Mouse (Mus musculus) fat pad, adult 2 months (tissue): ENCODE results near the gene Zfhx3.

Experiments used
- DNase-seq: peaks from one replicate; pipeline ENCODE4 v3.0.0-alpha.2; 2011; ENCODE audit warnings: low read depth, low spot score; ENCODE audit errors: extremely low read depth

The Zfhx3 gene

DNA sequence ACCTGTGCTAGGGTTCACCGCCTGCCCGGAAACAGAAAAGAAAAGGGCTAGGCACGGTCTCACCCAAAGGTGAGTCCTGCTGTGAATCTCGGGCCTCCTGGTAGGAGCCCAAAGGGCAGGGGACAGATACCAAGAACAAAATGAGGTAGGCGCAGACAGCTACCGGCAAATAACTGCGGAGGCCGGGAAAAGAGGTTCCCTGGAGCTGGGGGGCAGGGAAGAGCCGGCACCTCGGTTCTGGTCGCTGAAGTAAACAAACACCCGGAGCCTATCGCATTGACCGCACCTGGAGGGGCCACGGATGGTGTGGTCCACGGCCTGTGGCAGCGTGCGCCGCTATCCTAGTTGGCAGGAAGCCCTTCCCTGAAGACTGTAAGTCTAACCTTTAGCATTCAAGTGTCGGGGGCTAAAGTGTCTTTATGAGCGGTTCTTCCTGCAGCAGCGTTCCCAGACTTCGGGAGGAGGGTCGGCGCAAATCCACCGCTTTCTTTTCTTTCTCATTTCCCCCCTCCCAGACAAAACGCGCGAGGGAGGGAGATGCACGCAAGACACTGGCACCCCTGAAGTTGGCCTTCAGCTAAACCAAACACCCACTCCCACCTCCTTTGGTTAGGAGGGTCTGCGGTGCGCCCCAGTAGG, 752.9 kb downstream of the Zfhx3 start:
- DNase-seq = no peak

DNA sequence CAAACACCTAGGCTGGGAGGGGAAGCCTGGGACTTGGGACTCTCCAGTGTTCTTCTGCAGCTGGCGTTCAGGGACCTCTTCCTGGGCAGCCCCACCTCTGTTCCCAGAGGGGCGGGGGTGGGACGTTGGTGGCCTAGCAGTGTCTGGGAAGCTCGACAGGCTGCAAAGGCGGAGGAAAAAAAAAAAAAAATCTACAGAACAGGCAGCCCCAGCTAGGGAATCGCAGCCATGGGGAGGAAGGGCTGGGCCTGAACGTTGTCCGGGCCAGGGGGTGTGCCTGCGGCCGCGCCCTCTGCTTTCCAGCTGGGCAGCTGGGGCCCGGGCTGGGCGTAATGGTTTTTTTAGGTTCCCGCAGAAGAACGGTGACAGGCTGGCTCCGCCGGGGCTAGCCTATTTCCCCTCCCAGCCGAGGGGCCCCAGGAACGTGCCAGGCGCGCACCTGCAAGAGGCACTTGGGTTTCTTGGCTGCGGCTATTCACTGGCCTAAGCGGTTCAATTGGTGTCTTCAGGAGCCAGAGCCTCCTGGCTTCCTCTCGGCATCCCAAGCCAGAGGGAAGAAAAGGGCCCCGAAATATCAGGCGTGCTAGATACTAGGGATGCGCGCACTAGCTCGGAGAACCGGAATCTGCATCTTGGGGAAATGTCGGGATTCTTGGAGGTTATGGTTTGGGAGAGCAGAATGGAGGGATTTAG, 753.6 kb downstream of the Zfhx3 start:
- no peak for DNase-seq

DNA sequence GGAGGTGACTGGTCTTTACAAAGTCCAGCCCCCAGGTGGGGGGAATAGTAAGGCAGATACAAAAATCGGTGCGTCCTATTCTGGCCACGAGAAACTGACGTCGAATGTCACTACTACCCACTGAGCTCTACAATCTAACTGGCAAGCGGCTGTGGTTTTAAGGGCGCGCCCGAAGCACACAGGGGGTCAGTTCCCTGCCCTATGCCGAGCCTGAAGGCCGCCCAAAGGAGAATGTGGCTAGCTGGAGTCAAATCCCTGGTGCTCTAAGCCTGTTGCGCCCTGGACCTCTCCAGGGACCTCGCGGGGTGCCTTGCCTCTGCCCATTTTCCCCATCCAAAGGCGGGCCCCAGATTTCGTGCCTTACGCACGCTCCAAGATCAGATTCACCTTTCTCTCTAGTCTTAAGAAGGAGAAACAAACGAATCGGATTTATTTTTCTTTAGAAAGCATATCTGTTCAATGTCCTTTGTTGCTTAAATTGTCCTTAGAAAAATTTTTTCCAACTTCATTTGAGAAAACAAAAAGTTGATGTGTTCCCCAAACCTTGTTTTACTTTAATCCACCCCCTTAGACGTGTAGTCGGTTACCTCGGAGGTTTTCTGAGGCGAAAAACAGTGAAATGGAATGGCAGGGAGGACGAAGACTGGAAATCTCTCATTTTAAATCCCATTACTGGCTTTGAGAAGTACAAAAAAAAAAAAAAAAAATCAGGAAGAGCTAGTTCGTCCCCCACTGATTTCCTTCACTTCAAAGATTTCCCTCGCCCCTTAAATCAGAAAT, 754.4 kb downstream of the Zfhx3 start:
- no peak for DNase-seq

DNA sequence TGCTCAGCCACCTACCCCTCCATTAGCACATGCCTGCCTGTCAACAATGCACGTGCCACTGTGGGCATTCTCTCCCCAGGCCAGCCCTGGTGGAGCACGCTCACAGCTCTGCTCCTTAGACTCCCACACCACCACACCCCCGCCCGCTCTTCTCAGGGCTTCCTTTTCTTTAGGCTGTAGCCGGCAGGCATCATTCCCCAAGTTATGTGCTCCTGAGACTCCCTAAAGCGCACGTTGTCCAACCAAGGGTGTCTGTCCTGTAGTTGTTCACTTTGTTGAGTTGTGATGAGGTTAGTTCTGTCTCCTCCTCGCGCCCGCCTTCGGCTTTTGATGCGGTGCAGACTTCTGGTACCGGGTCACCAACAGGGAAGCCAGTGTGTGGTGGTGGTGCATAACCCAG, 755.1 kb downstream of the Zfhx3 start:
- DNase-seq = no peak

DNA sequence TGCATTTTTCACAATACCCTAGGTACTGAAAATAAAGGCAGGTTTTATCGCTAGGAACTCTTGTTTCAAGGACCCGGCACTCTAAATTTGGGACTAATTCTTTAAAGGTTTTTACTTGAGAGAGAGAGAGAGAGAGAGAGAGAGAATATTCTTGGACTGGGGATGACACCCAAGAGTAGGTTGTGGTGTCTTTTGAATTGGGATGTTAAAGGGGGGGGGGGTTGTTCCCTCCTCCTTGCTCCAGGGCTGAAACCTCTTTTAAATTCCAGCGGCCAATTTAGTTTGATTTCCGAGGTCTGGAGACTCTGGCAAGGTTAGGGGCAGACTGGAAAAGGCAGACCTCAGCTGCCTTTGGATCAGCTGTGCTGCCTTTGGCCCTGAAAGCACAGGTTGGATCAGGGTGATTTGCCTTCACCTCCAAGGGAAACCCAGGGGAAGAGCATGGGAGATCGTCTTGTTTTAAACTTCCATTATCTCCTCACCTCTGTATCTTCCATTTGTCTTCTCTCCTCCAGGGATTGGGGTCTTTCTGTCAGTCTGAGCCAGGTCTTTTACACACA, 755.7 kb downstream of the Zfhx3 start:
- DNase-seq = no peak

DNA sequence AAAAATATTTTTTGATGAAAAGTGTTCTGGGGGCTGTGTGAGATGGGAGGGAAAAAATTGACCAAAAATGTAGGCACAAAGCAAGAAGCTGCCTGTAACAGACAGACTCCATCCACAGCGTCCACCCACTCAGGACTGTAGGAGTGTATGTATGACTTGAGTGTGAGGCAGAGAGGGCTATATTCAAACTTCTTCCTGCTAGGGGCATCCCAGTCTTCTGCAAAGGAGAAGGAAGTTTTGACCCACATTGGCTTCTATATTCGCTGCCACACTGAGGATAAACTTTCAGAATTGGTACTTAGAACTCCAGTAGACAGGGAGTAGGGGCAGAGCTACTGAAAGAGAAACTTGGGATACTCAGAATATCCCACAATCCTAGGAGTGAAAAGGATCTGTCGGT, 756.6 kb downstream of the Zfhx3 start:
- no peak for DNase-seq

DNA sequence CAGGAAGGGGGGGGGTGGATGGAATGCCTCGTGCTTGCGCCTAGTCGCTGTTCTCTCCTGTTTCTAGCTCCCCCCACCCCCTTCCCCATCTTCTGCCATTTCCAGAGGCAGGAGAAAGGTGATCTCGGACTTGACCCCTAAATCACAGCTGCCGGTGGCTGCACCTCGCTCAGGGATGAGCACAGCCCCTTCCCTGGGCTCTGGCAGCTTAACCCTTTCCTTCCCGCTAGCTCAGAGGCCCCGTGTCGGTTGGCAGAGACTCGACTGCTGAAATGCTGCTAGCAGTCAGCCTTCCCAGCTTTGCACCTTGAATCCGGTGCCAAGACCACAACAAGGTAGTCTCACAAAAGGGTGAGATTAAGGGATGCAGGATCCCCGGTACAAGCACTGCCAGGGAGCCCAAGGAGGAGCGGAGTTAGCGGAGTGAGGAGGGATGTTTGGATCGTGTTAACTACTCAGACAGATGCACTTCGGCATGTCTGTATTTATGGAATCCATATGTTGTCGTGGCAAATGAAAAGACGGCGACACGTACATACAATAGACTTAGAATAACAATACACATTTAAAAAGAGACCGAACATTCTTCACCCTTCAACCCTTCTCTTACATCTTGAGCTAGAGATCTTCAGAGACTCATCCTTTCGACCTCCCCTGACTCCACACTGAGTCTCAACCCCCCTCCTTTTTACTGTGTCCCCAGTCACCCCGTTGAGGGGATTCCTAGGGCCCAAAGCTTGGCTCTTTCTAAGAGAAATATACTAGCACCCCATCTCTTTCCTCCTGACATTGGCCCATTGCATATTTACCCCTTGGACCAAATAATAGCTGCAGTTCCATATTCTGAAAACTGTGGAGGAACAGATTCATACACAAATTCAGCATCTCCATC, 757.3 kb downstream of the Zfhx3 start:
- no peak for DNase-seq

DNA sequence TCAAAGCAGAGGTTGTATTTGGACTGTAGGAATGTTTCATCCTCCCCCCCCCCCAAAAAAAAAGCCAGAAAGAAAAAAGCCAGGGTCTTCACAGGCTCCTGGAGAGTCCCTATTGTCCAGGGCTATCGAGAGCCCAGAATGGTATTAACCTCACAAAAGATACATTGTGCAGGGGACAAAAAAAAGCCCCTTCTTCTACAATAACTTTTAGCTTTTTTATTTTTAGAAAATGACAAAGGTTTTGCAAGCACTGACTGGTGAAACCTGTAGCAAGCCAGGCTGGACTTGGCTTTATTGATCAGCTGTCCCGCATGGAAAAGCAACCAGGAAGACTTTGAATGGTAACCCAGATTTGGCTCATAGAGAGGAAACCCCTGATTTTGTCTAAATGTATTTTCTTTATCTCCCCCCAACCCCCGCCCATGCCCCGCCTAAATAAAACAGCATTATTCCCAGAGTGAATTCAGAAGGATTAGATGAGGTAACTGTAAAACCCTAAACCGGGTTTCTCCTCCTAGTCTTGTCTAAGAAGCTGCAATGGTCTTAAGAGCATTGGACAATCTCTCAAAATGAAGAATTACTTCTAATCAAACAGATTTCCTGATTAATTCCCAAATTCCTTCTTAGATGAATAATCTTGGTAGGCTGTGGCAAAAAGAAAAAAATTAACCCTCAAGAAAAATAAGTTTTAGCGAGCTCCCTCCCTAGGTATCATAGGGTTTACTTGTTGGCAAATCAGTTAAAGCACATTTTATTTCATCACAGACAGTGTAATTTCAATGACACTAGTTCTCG, 759.1 kb downstream of the Zfhx3 start:
- no peak for DNase-seq

DNA sequence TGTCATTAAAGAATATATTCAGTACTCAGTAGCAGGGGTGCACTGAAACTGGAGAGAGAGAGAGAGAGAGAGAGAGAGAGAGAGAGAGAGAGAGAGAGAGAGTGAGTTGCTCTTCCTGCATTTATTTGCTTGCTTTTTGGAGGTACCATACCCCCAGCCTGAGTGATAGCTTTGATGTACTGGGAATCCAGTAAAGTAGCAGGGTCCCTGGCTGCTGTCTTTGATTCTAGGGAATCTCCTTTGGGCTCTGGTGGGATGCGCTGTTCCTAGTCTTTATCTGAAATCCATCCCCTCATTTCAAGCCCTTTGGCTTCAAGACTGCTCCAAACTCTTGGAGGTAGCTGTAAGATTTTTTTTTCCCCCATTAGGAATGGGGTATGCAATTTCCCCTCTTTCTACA, 759.8 kb downstream of the Zfhx3 start:
- DNase-seq = no peak

DNA sequence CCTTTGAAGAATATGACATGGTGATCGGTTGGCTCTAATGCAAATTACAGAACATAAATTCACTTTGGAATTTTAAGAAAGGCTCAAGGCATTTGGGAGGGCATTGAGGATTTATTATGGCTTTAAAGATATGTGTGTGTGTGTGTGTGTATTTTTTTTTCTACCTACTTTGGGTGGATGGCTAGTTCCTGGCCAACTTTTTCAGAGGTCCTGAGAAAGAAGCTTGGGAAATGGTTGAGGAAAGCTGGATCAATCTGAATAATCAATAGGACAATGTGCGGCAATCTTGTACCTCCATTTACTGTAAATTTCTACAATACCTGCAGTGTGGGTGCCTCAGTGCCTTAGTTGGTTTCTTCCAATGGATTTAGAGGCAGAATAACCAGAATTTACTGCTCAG, 763.3 kb downstream of the Zfhx3 start:
- DNase-seq = no peak

DNA sequence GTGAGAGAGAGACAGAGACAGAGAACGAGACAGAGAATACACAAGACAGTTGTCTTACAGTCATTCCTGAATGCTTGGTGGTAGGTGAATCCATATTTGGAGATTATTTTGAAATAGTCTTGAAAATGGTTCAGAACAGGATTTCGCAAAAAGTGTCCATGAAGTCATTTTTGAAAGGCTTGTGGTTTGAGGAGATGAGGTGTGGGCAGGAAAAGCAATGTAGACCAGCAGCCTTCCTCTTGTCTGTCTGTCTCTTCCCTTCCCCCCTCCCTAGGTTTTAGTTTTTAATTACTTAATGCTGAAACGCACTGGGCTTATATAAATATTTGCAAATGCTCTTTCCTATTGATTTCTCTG, 764.0 kb downstream of the Zfhx3 start:
- DNase-seq = no peak

DNA sequence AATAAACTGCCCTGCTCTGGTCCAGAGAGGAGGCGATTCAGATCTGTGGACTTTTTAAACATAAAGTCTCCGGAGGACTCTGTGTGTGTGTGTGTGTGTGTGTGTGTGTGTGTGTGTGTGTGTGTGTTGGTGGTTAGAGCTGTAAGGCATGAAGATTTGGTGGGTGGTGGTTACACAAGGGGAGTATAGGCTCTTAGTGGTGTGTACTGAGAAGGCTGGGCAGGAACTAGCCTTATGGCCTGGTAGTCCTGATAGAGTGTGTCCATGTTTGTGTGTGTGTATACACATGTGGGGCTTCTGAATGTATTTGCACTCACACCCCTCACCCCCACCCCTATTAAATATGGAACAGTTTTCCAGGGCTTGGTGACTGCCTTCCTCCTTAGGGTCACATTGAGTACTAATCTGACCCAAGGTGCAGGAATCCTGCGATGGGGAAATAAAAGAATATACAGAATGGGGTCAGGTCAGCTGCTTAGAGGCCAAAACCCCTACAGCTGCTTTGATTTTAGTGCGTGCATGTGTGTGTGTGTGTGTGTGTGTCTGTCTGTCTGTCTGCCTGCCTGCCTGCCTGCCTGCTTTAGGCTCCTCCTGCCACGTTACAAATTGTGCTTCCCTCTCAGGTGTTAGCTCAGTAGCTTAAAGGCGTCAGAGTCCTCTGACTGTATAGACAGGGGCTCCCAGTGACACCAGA, 764.6 kb downstream of the Zfhx3 start:
- DNase-seq = no peak

DNA sequence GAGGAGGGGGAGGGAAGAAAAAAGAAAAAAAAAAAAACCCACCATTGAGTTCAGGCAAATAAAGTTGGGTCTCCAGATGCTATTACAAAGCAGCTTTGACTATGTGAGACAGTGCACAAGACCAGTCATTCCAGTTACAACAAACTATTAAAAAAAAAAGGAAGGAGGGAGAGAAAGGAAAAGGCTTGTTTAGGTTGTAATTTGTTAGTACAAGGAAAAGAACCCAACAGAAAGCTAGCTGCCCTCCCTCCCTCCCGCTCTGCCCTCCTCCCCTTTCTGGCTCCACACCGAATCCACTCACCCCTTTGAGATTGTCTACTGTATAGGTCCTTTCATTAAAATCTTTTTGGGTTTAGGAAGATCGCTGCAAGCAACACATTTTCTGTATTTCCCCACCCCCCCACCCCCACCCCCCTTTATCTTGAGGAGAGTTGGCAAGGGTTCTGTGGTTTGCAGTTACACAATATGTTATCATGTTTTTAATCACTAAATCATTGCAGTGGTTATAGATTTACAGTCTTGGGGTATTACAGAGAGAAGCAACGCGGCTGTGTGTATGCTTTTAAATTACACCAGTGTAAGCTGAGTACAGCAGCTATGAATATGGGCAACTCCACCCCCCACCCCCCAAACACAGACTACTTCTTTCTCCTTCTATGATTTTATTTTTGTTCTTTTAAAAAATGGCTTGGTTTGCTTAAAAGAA, 765.3 kb downstream of the Zfhx3 start:
- no peak for DNase-seq

DNA sequence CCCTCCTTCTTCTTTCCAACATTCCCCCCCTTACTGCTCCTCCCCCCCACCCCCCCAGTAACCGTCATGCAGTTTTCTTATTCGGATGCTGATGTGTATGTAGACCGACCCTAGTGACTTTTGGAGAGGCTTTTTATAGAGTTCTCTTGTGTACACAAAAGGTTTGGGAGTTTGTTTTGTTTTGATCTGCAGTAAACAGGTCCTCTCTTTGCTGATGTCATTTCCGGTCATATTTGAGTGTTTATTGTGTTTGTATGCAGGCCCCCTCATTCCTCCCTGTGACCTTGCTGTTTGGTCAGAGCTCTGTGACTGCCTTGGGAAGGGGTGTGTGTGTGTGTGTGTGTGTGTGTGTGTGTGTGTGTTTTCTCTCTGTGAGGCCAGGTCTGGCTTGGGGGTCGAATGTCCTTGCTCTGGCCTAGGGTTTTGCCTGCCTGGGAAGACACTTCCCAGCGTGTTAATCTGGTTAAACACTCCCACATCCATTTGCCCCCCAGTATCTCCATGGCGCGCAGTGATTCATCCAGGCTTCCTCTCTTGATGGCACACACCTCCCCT, 766.5 kb downstream of the Zfhx3 start:
- no peak for DNase-seq

DNA sequence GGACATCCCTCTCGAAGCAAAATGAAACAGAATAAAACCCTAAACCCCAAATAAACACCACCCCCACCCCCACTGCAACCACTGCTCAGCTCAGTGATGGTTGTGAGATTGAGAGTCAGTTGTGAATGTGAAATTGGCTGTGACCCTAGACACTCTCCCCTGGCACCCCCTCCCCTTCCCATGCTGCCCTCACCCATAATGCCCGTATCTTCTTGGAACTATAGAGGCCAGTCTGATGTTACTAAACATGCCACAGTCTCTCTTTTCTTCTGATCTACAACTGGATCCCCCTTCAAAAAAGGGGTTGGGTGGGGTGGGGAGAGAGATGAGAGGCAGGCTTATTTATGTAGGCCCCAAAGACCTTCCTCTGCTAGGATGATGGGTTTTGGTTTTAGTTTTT, 767.0 kb downstream of the Zfhx3 start:
- no peak for DNase-seq

DNA sequence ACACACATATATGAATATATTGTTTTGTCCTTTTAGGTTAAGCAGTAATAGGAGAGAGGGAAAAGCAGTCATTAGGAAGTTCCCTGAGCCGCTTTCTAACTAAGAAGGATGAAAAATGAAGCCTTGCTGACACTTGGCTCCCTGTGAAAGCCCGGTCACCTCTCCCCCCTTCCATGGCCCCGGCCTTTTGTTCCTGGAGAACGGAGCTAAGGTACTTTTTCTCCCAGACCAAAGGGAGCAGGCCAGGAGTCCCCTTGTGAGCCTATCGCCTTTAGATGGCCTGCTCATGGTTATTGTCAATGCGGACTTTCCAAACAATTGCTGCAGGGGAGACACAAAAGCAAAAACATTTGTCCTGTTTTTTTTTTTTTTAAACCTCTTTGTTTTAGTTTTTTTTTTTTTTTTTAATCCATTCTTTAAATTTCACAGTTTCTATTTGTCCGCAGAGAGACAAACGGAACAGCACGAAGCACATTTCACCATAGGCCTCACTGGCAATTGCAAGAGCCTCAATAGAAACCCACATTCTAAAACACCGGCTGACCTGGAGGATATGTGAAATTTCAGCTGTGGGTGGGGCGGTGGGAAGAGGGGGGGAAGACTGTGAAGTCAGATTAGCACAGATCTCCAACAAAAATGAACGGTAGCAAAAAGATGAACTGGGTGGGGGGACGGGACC, 767.6 kb downstream of the Zfhx3 start:
- DNase-seq = no peak

DNA sequence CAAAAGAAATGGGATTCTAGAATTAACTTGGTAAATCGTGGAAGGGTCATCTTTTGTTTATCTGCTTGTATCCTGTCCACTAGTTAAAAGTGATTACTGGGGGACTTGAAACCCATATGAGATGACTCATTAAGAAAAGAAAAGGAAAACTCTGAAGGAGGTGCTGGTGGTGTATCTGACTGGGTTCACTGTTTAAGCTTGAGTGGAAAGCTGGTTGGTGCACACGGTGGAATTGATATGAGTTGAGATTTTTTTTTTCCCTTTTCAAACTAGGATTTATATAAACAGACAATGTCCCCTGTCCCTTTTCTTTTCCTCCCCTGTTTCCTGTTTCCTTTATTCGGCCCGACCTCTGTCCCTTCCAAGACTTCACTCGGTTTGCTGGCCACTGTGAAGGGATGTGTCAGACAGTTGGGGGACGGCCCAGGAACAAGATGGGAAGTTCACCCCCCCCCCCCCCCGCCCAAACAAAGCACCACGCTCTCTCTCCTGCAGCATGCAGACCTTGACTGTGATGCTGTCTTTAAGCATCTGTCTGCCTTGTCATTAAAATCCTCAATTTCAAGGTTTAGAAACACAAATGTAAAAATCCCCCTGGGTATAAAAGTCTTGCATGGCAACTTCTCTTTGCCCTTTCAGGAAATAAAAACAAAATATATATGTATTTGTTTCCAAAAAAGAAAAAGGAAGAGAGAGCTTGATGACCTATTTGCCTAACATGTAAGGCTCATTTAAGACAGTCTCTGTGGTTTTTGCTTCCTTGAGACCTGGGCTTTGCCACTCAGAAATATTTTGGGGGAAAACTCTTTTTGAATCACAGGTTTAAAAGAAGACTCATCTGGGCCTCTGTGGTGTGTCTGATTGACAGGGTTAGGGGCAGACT, 768.4 kb downstream of the Zfhx3 start:
- DNase-seq = no peak
